Mouse (Mus musculus) monocyte, adult 5-6 weeks (primary cell): ENCODE data around the gene Pakap. TPM values are rescaled to one million over a fixed set of nuclear protein-coding genes. Genes with fewer than 3 reads are reported as not detected.

Source experiments
- ATAC-seq: fragments of 153-309, 156-312 bp; replicated peaks from 2 replicates; pipeline ENCODE4 v1.8.0; 2017; ENCODE audit warnings: mild to moderate bottlenecking; ENCODE audit not compliant: low TSS enrichment, insufficient number of reproducible peaks, severe bottlenecking, poor library complexity, low FRiP score
- total RNA-seq: library from RNA; stranded (forward); fragments of 200-1000, 200-491, 200-594 nt; gene quantifications from 3 replicates; pipeline ENCODE4 v1.2.3, GENCODE M21; 2017

The Pakap gene
- total RNA-seq, 1 experiment from 2014 or later: not detected

GRCm38 (mm10) chr4:57687583-57687982, 119.6 kb downstream of the Pakap start:
- no peak for ATAC-seq

- no peak for ATAC-seq
Observed at GRCm38 (mm10) chr4:57688131-57688530, 120.2 kb downstream of the Pakap start.

- ATAC-seq: no peak
Observed at GRCm38 (mm10) chr4:57690001-57690400, 122.0 kb downstream of the Pakap start.

GRCm38 (mm10) chr4:57690805-57691204, 122.8 kb downstream of the Pakap start:
- ATAC-seq: no peak

- ATAC-seq: no peak
Observed at GRCm38 (mm10) chr4:57694356-57695136, 126.6 kb downstream of the Pakap start.

GRCm38 (mm10) chr4:57696955-57697354, 129.0 kb downstream of the Pakap start:
- ATAC-seq: no peak

GRCm38 (mm10) chr4:57697918-57698611, 130.1 kb downstream of the Pakap start:
- ATAC-seq: no peak

GRCm38 (mm10) chr4:57701576-57701975, 133.6 kb downstream of the Pakap start:
- ATAC-seq: no peak

- no peak for ATAC-seq
Observed at GRCm38 (mm10) chr4:57703574-57704470, 135.8 kb downstream of the Pakap start.

GRCm38 (mm10) chr4:57704575-57704974, 136.6 kb downstream of the Pakap start:
- ATAC-seq: no peak

GRCm38 (mm10) chr4:57715849-57716248, 147.9 kb downstream of the Pakap start:
- no peak for ATAC-seq

- no peak for ATAC-seq
Observed at GRCm38 (mm10) chr4:57716735-57717134, 148.8 kb downstream of the Pakap start.

GRCm38 (mm10) chr4:57717354-57717753, 149.4 kb downstream of the Pakap start, which contains the start of gene Akap2:
TSS of gene Akap2 (plus strand) at chr4:57717657.
- no peak for ATAC-seq

GRCm38 (mm10) chr4:57719370-57719769, 151.4 kb downstream of the Pakap start:
- ATAC-seq: no peak

GRCm38 (mm10) chr4:57720869-57721361, 152.9 kb downstream of the Pakap start:
- no peak for ATAC-seq

GRCm38 (mm10) chr4:57722296-57722695, 154.3 kb downstream of the Pakap start:
- ATAC-seq: no peak

GRCm38 (mm10) chr4:57723659-57724058, 155.7 kb downstream of the Pakap start:
- no peak for ATAC-seq

- no peak for ATAC-seq
Observed at GRCm38 (mm10) chr4:57725569-57725968, 157.6 kb downstream of the Pakap start.

GRCm38 (mm10) chr4:57728611-57729183, 160.7 kb downstream of the Pakap start:
- no peak for ATAC-seq
